Mouse (Mus musculus): ENCODE measurements around the gene Alkbh3. TPM values are rescaled to one million over a fixed set of nuclear protein-coding genes. Genes with fewer than 3 reads are reported as not detected.

Alkbh3 gene
- total and polyA plus RNA-seq, 3 experiments, result not detected

- TF ChIP-seq TCF12 (IDR thresholded peaks at IDR 0.05; ENCODE audit: low read depth, low read length) (no peak), TAL1 (IDR thresholded peaks at IDR 0.05; ENCODE audit: low read length) (no peak), NRF1 (IDR thresholded peaks at IDR 0.05; ENCODE audit: insufficient read depth, low read depth, low read length, poor library complexity, severe bottlenecking) (no peak), GATA1 (IDR thresholded peaks at IDR 0.05; ENCODE audit: low read depth, low read length) (no peak), GABPA (IDR thresholded peaks at IDR 0.05; ENCODE audit: low read depth, low read length) (no peak), USF1 (IDR thresholded peaks at IDR 0.05; ENCODE audit: low read depth, low read length) (no peak), HCFC1 (IDR thresholded peaks at IDR 0.05; ENCODE audit: low read depth, low read length) (no peak), EP300 (IDR thresholded peaks at IDR 0.05; ENCODE audit: low read depth in 1 of 2, low read length in 2 of 2) (no peak), POLR2A (IDR thresholded peaks at IDR 0.05; ENCODE audit: control insufficient read depth in 1 of 2, insufficient read depth in 1 of 2, low read depth in 1 of 2, low read length in 2 of 2, poor library complexity in 1 of 2) (no peak), TBP (IDR thresholded peaks at IDR 0.05; ENCODE audit: low read depth, low read length) (no peak), ETS1 (IDR thresholded peaks at IDR 0.05; ENCODE audit: low read depth, low read length) (no peak), MAFK (IDR thresholded peaks at IDR 0.05; ENCODE audit: borderline replicate concordance, low read depth, low read length) (no peak), MYB (IDR thresholded peaks at IDR 0.05; ENCODE audit: low read depth, low read length) (no peak), CHD1 (IDR thresholded peaks at IDR 0.05; ENCODE audit: low read depth, low read length) (no peak)
- Histone ChIP-seq H3K4me1 (ENCODE audit: control insufficient read depth in 1 of 2, insufficient read depth in 2 of 2, low read length in 2 of 2) (no peaks in the 10 kb centered on the region), H3K36me3 (ENCODE audit: control insufficient read depth in 1 of 2, insufficient read depth in 2 of 2, low read length in 2 of 2) (no peaks in the 10 kb centered on the region), H3K27ac (ENCODE audit: control insufficient read depth, low read depth, low read length) (no peak overlapping the region), H3K9ac (ENCODE audit: control insufficient read depth, low read depth, low read length, poor library complexity, severe bottlenecking) (no peak overlapping the region), H3K4me3 (ENCODE audit: control insufficient read depth in 1 of 2, insufficient read depth in 1 of 2, low read depth in 2 of 2, low read length in 2 of 2) (no peak overlapping the region), H3K79me2 (ENCODE audit: control insufficient read depth, insufficient read depth, low read length, poor library complexity) (no peaks in the 10 kb centered on the region), H3K27me3 (ENCODE audit: control insufficient read depth in 1 of 2, insufficient read depth in 2 of 2, low read length in 2 of 2) (no peaks in the 10 kb centered on the region), H3K9me3 (replicated peaks; ENCODE audit: insufficient read depth, low read length) (no peaks in the 10 kb centered on the region)
- DNase-seq (ENCODE audit: low read depth, low spot score), result no peak
Observed at GRCm38 (mm10) chr2:93961716-93962115, 48.9 kb downstream of the Alkbh3 start.

GRCm38 (mm10) chr2:93959346-93959745 is 51.3 kb downstream of the Alkbh3 start:
- H3K79me2 ChIP-seq (ENCODE audit: control insufficient read depth, insufficient read depth, low read length, poor library complexity), result no peaks in the 10 kb centered on the region
- DNase-seq (ENCODE audit: low read depth, low spot score), result no peak
- H3K36me3 ChIP-seq (ENCODE audit: control insufficient read depth in 1 of 2, insufficient read depth in 2 of 2, low read length in 2 of 2), result no peaks in the 10 kb centered on the region
- no peak for TF ChIP-seq CHD1 (IDR thresholded peaks at IDR 0.05; ENCODE audit: low read depth, low read length)
- peak; percentile 48 for TF ChIP-seq USF1 (IDR thresholded peaks at IDR 0.05; ENCODE audit: low read depth, low read length)
- H3K4me1 ChIP-seq (ENCODE audit: control insufficient read depth in 1 of 2, insufficient read depth in 2 of 2, low read length in 2 of 2), result no peaks in the 10 kb centered on the region
- no peaks in the 10 kb centered on the region for H3K27me3 ChIP-seq (ENCODE audit: control insufficient read depth in 1 of 2, insufficient read depth in 2 of 2, low read length in 2 of 2)
- no peak overlapping the region for H3K27ac ChIP-seq (ENCODE audit: control insufficient read depth, low read depth, low read length)
- H3K9ac ChIP-seq (ENCODE audit: control insufficient read depth, low read depth, low read length, poor library complexity, severe bottlenecking), result no peak overlapping the region
- no peaks in the 10 kb centered on the region for H3K9me3 ChIP-seq (replicated peaks; ENCODE audit: insufficient read depth, low read length)
- no peak overlapping the region for H3K4me3 ChIP-seq (ENCODE audit: control insufficient read depth in 1 of 2, insufficient read depth in 1 of 2, low read depth in 2 of 2, low read length in 2 of 2)

GRCm38 (mm10) chr2:93958216-93958615 is 52.4 kb downstream of the Alkbh3 start:
- no peaks in the 10 kb centered on the region for H3K4me1 ChIP-seq (ENCODE audit: control insufficient read depth in 1 of 2, insufficient read depth in 2 of 2, low read length in 2 of 2)
- H3K79me2 ChIP-seq (ENCODE audit: control insufficient read depth, insufficient read depth, low read length, poor library complexity), result no peaks in the 10 kb centered on the region
- no peak overlapping the region for H3K4me3 ChIP-seq (ENCODE audit: control insufficient read depth in 1 of 2, insufficient read depth in 1 of 2, low read depth in 2 of 2, low read length in 2 of 2)
- DNase-seq (ENCODE audit: low read depth, low spot score), result no peak
- TF ChIP-seq TAL1 (IDR thresholded peaks at IDR 0.05; ENCODE audit: low read length), result no peak
- no peak for TF ChIP-seq MAZ (IDR thresholded peaks at IDR 0.05; ENCODE audit: low read depth, low read length)
- no peak for TF ChIP-seq MAX (IDR thresholded peaks at IDR 0.05; ENCODE audit: low read length)
- TF ChIP-seq ZC3H11A (IDR thresholded peaks at IDR 0.05; ENCODE audit: low read depth, low read length), result no peak
- TF ChIP-seq NELFE (IDR thresholded peaks at IDR 0.05; ENCODE audit: low read depth, low read length), result no peak
- TF ChIP-seq RCOR1 (IDR thresholded peaks at IDR 0.05; ENCODE audit: low read depth, low read length), result no peak
- TF ChIP-seq GATA1 (IDR thresholded peaks at IDR 0.05; ENCODE audit: low read depth, low read length), result no peak
- TF ChIP-seq MYC (IDR thresholded peaks at IDR 0.05; ENCODE audit: low read depth, low read length), result no peak
- no peak for TF ChIP-seq GABPA (IDR thresholded peaks at IDR 0.05; ENCODE audit: low read depth, low read length)
- TF ChIP-seq ELF1 (IDR thresholded peaks at IDR 0.05; ENCODE audit: low read depth, low read length), result no peak
- TF ChIP-seq HCFC1 (IDR thresholded peaks at IDR 0.05; ENCODE audit: low read depth, low read length), result no peak
- H3K36me3 ChIP-seq (ENCODE audit: control insufficient read depth in 1 of 2, insufficient read depth in 2 of 2, low read length in 2 of 2), result no peaks in the 10 kb centered on the region
- H3K9me3 ChIP-seq (replicated peaks; ENCODE audit: insufficient read depth, low read length), result no peaks in the 10 kb centered on the region
- no peak overlapping the region for H3K27ac ChIP-seq (ENCODE audit: control insufficient read depth, low read depth, low read length)
- no peaks in the 10 kb centered on the region for H3K27me3 ChIP-seq (ENCODE audit: control insufficient read depth in 1 of 2, insufficient read depth in 2 of 2, low read length in 2 of 2)
- H3K9ac ChIP-seq (ENCODE audit: control insufficient read depth, low read depth, low read length, poor library complexity, severe bottlenecking), result no peak overlapping the region

Data from MEL (cell line).